ENCODE assay signal across 8 mouse cellular contexts in genomic region chr11:96642173-96643140, GRCm38 (mm10).
DNase-seq lines count a peak whose midpoint lies in the region; ATAC-seq and TF ChIP-seq lines count a peak whose summit lies in the region.

No protein-coding gene starts in this region.

- peak; percentile 66 for ATAC-seq in kidney, embryonic 15.5 days (replicated peaks; ENCODE audit: low FRiP score)
- ATAC-seq in megakaryocyte, adult 5-6 weeks (ENCODE audit: poor library complexity, severe bottlenecking): peak; percentile 45; the same call in 1 of the 2 replicates
- no peak for ATAC-seq in hindbrain, embryonic 13.5 days (ENCODE audit: low FRiP score)

- no peaks in the 10 kb centered on the region for H3K36me3 ChIP-seq in ES-E14 (ENCODE audit: control insufficient read depth, insufficient read depth, low read length, poor library complexity, severe bottlenecking)
- no peaks in the 10 kb centered on the region for H3K36me3 ChIP-seq in kidney, embryonic 15.5 days
- H3K36me3 ChIP-seq in hindbrain, embryonic 13.5 days: no peaks in the 10 kb centered on the region

- intact Hi-C loops in gastrocnemius, adult 2 months (cut with DNase I): no loop called here
- intact Hi-C loops in left cerebral cortex, postnatal 36 days (cut with DNase I): no loop called here

- 33% methylated on average over 17 of the region's 17 CpGs for WGBS in kidney, embryonic 15.5 days
- WGBS in hindbrain, embryonic 13.5 days: 78% methylated on average over 17 of the region's 17 CpGs

- in situ Hi-C loops in ES-E14 (cut with MboI; ENCODE audit: low sequenced_read_pairs in 2 of 2, unreplicated experiment in 2 of 2): no loop called here

- no peak overlapping the region for H3K9ac ChIP-seq in ES-E14 (ENCODE audit: insufficient read depth, low read depth, low read length, poor library complexity, severe bottlenecking)
- H3K9ac ChIP-seq in kidney, embryonic 15.5 days: no peak overlapping the region
- no peak overlapping the region for H3K9ac ChIP-seq in hindbrain, embryonic 13.5 days

- no peak overlapping the region for H3K27ac ChIP-seq in ES-E14 (ENCODE audit: insufficient read depth, low read depth, low read length, poor library complexity, severe bottlenecking)
- peak overlapping the region; percentile 77 for H3K27ac ChIP-seq in kidney, embryonic 15.5 days
- no peak overlapping the region for H3K27ac ChIP-seq in gastrocnemius, adult 2 months
- no peak overlapping the region for H3K27ac ChIP-seq in hindbrain, embryonic 13.5 days

- no peak for TF ChIP-seq CTCF in gastrocnemius, adult 2 months (IDR thresholded peaks at IDR 0.05)

- no peaks in the 10 kb centered on the region for H3K4me1 ChIP-seq in ES-E14 (ENCODE audit: control insufficient read depth in 2 of 2, insufficient read depth in 2 of 2, low read length in 2 of 2, poor library complexity in 1 of 2)
- H3K4me1 ChIP-seq in kidney, embryonic 15.5 days: peaks cover 52% of the 10 kb centered on the region
- peaks cover 37% of the 10 kb centered on the region for H3K4me1 ChIP-seq in hindbrain, embryonic 13.5 days (replicated peaks)

- no peaks in the 10 kb centered on the region for H3K27me3 ChIP-seq in kidney, embryonic 15.5 days
- H3K27me3 ChIP-seq in hindbrain, embryonic 13.5 days: 0 out of 2 replicates have a peak, but pooled peaks cover 3% of the 10 kb centered on the region

- H3K4me2 ChIP-seq in kidney, embryonic 15.5 days: no peak overlapping the region
- H3K4me2 ChIP-seq in hindbrain, embryonic 13.5 days: no peak overlapping the region

- peak; percentile 37 for DNase-seq in adrenal gland, postnatal 14 days
- no peak for DNase-seq in adrenal gland, adult 8-10 months
- no peak for DNase-seq in ES-E14 (ENCODE audit: low read depth, low spot score)
- no peak for DNase-seq in gastrocnemius, adult 2 months
- no peak for DNase-seq in left cerebral cortex, postnatal 36 days (ENCODE audit: low spot score in 2 of 2)

- H3K4me3 ChIP-seq in ES-E14 (ENCODE audit: insufficient read depth in 1 of 2, low read depth in 1 of 2, low read length in 2 of 2, poor library complexity in 1 of 2, severe bottlenecking in 1 of 2): no peak overlapping the region
- no peak overlapping the region for H3K4me3 ChIP-seq in kidney, embryonic 15.5 days (replicated peaks)
- H3K4me3 ChIP-seq in gastrocnemius, adult 2 months: no peak overlapping the region
- H3K4me3 ChIP-seq in hindbrain, embryonic 13.5 days: no peak overlapping the region

- no peaks in the 10 kb centered on the region for H3K9me3 ChIP-seq in ES-E14 (ENCODE audit: control insufficient read depth, insufficient read depth, low read depth, low read length)
- no peaks in the 10 kb centered on the region for H3K9me3 ChIP-seq in kidney, embryonic 15.5 days (replicated peaks)
- no peaks in the 10 kb centered on the region for H3K9me3 ChIP-seq in hindbrain, embryonic 13.5 days

TF ChIP-seq in ES-E14, 5 proteins besides CTCF, POLR2A, EP300 and RAD21:
- TF ChIP-seq CHD2 (IDR thresholded peaks at IDR 0.05; ENCODE audit: low read depth, low read length) (peak; percentile 58; the same call in 1 of the 2 replicates), HCFC1 (IDR thresholded peaks at IDR 0.05; ENCODE audit: borderline replicate concordance, insufficient read depth, low read length) (no peak)
